Mouse (Mus musculus) skeletal muscle tissue, adult 2 months (tissue): ENCODE results near the gene Etfb.

ENCODE experiments used
- DNase-seq: peaks from one replicate; pipeline ENCODE4 v3.0.0-alpha.2; 2012; ENCODE audit warnings: low read depth, low spot score

Gene Etfb

DNA sequence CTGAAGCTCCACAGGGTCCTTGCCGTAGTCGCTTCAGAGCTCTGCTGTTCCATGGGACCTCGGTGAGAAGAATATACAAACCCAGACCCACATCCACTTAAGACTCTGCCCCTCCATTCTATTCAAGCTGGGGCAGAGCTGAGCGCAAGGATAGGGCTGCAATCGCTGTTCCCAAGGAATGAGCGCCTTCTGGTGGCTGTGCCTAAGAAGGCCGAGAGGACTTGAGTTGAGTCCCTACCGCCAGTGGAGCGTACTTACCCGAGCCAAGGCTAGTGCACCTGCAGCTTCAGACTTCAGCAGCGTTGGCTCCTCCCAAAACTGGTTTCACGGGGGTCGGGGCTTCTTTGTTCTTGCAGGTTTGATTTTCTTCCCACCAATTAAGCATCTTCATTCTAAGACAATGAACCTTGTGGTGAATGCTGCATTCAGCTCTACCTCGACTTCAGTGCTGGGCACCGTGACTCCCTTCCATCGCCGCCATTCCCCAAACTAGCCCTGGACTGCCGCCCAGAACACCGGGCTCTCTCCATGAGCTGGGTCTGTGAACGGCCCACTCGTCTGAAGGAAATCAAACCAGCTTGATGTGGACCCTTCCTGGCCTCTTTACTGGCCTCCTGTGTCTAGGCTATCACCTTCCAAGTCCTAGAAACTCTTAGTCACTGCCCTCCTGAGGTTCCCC, 51.6 kb downstream of the Etfb start:
- DNase-seq = no peak
